Mouse (Mus musculus) MEL (cell line): Measurements from ENCODE around the gene Sun2. TPM values are rescaled to one million over a fixed set of nuclear protein-coding genes. Genes with fewer than 3 reads are reported as not detected.

ENCODE experiments used
- DNase-seq: peaks from one replicate; pipeline ENCODE4 v3.0.0; 2011; ENCODE audit warnings: low read depth, low spot score
- H3K27ac ChIP-seq: 2 replicates; pipeline ENCODE4 v1.5.1; 2012; ENCODE audit warnings: low read depth, mild to moderate bottlenecking, control low read depth, low read length, moderate library complexity; ENCODE audit not compliant: control insufficient read depth
- H3K27me3 ChIP-seq, 2 experiments: fragments of 150-350 bp in 1 of 2; sonication (generic) in 1 of 2; 2 replicates each; pipeline ENCODE4 v1.6.1; 2012; ENCODE audit warnings: low read length in 2 of 2, mild to moderate bottlenecking in 2 of 2, improper control_type of control experiment in 1 of 2, moderate library complexity in 1 of 2; ENCODE audit not compliant: insufficient read depth in 2 of 2, control insufficient read depth in 1 of 2
- H3K36me3 ChIP-seq, 2 experiments: 2 replicates each; pipeline ENCODE4 v1.6.1; 2012 to 2014; ENCODE audit warnings: low read length in 2 of 2, improper control_type of control experiment in 1 of 2, inconsistent platforms in 1 of 2, mild to moderate bottlenecking in 1 of 2; ENCODE audit not compliant: insufficient read depth in 2 of 2, control insufficient read depth in 1 of 2
- H3K4me1 ChIP-seq, 2 experiments: fragments of 150-350 bp in 1 of 2; sonication (generic) in 1 of 2; 2 replicates each; pipeline ENCODE4 v1.6.1; 2012; ENCODE audit warnings: low read length in 2 of 2, improper control_type of control experiment in 1 of 2, mild to moderate bottlenecking in 1 of 2; ENCODE audit not compliant: insufficient read depth in 2 of 2, control insufficient read depth in 1 of 2
- H3K4me3 ChIP-seq, 2 experiments: fragments of 150-350 bp in 1 of 2; sonication (generic) in 1 of 2; 2 replicates each; pipeline ENCODE4 v1.5.1; 2012; ENCODE audit warnings: low read depth in 2 of 2, low read length in 2 of 2, mild to moderate bottlenecking in 2 of 2, moderate library complexity in 2 of 2, control low read depth in 1 of 2, improper control_type of control experiment in 1 of 2; ENCODE audit not compliant: control insufficient read depth in 1 of 2, insufficient read depth in 1 of 2
- H3K79me2 ChIP-seq: 2 replicates; pipeline ENCODE4 v1.6.1; 2012; ENCODE audit warnings: mild to moderate bottlenecking, low read length, moderate library complexity; ENCODE audit not compliant: control insufficient read depth, poor library complexity, insufficient read depth
- H3K9ac ChIP-seq: 2 replicates; pipeline ENCODE4 v1.6.1; 2012; ENCODE audit warnings: low read depth, mild to moderate bottlenecking, control low read depth, low read length, moderate library complexity; ENCODE audit not compliant: control insufficient read depth, poor library complexity, severe bottlenecking
- H3K9me3 ChIP-seq: fragments of 150-350 bp; sonication (generic); replicated peaks from 2 replicates; pipeline ENCODE4 v1.6.1; 2012; ENCODE audit warnings: mild to moderate bottlenecking, low read length, improper control_type of control experiment, moderate library complexity; ENCODE audit not compliant: insufficient read depth
- BHLHE40 ChIP-seq: IDR thresholded peaks from 2 replicates; pipeline ENCODE4 v1.6.1; 2012; ENCODE audit warnings: low read depth, mild to moderate bottlenecking, inconsistent platforms, low read length, improper control_type of control experiment, borderline replicate concordance
- CTCF ChIP-seq, 3 experiments: IDR thresholded peaks in 2 of 3; conservative IDR thresholded peaks in 1 of 3; 2 replicates each; pipeline ENCODE4 v1.5.1; 2011 to 2012; ENCODE audit warnings: low read length in 3 of 3, low read depth in 2 of 3, mild to moderate bottlenecking in 2 of 3, improper control_type of control experiment in 1 of 3, inconsistent platforms in 1 of 3, mixed read lengths in 1 of 3, moderate library complexity in 1 of 3; ENCODE audit not compliant: control insufficient read depth in 1 of 3, insufficient read depth in 1 of 3, poor library complexity in 1 of 3, severe bottlenecking in 1 of 3
- ELF1 ChIP-seq: IDR thresholded peaks from 2 replicates; pipeline ENCODE4 v1.6.1; 2014; ENCODE audit warnings: low read depth, mild to moderate bottlenecking, inconsistent platforms, low read length, improper control_type of control experiment, moderate library complexity
- EP300 ChIP-seq, 2 experiments: IDR thresholded peaks; 2 replicates each; pipeline ENCODE4 v1.6.1; 2011; ENCODE audit warnings: improper control_type of control experiment in 2 of 2, low read length in 2 of 2, low read depth in 1 of 2, mild to moderate bottlenecking in 1 of 2
- ETS1 ChIP-seq: IDR thresholded peaks from 2 replicates; pipeline ENCODE4 v1.6.1; 2012; ENCODE audit warnings: low read depth, mild to moderate bottlenecking, inconsistent platforms, low read length, improper control_type of control experiment, moderate library complexity
- GABPA ChIP-seq: IDR thresholded peaks from 2 replicates; pipeline ENCODE4 v1.6.1; 2012; ENCODE audit warnings: low read depth, mild to moderate bottlenecking, inconsistent platforms, low read length, improper control_type of control experiment, moderate library complexity
- GATA1 ChIP-seq: IDR thresholded peaks from 2 replicates; pipeline ENCODE4 v1.6.1; 2011; ENCODE audit warnings: low read depth, low read length, improper control_type of control experiment
- JUND ChIP-seq: IDR thresholded peaks from 2 replicates; pipeline ENCODE4 v1.6.1; 2011; ENCODE audit warnings: low read depth, mild to moderate bottlenecking, improper control_type of control experiment, low read length
- MAFK ChIP-seq: IDR thresholded peaks from 2 replicates; pipeline ENCODE4 v1.6.1; 2011; ENCODE audit warnings: low read depth, mild to moderate bottlenecking, low read length, improper control_type of control experiment, borderline replicate concordance
- MYC ChIP-seq: IDR thresholded peaks from 2 replicates; pipeline ENCODE4 v1.6.1; 2011; ENCODE audit warnings: low read depth, mild to moderate bottlenecking, low read length, improper control_type of control experiment, moderate library complexity
- NELFE ChIP-seq: IDR thresholded peaks from 2 replicates; pipeline ENCODE4 v1.6.1; 2011; ENCODE audit warnings: low read depth, low read length, improper control_type of control experiment
- POLR2A ChIP-seq, 2 experiments: IDR thresholded peaks; 2 replicates each; pipeline ENCODE4 v1.6.1; 2011 to 2012; ENCODE audit warnings: low read length in 2 of 2, mild to moderate bottlenecking in 2 of 2, control low read depth in 1 of 2, improper control_type of control experiment in 1 of 2, low read depth in 1 of 2, moderate library complexity in 1 of 2; ENCODE audit not compliant: control insufficient read depth in 1 of 2, insufficient read depth in 1 of 2, poor library complexity in 1 of 2
- SMC3 ChIP-seq: IDR thresholded peaks from 2 replicates; pipeline ENCODE4 v1.6.1; 2011; ENCODE audit warnings: low read depth, low read length, improper control_type of control experiment
- TCF12 ChIP-seq: IDR thresholded peaks from 2 replicates; pipeline ENCODE4 v1.6.1; 2014; ENCODE audit warnings: low read depth, mild to moderate bottlenecking, inconsistent platforms, low read length, improper control_type of control experiment, moderate library complexity
- USF2 ChIP-seq, 2 experiments: IDR thresholded peaks; 2 replicates each; pipeline ENCODE4 v1.6.1; 2011 to 2012; ENCODE audit warnings: improper control_type of control experiment in 2 of 2, low read length in 2 of 2, borderline replicate concordance in 1 of 2, inconsistent platforms in 1 of 2, low read depth in 1 of 2, mild to moderate bottlenecking in 1 of 2; ENCODE audit not compliant: insufficient read depth in 1 of 2
- ZC3H11A ChIP-seq: IDR thresholded peaks from 2 replicates; pipeline ENCODE4 v1.6.1; 2012; ENCODE audit warnings: low read depth, mild to moderate bottlenecking, inconsistent platforms, low read length, improper control_type of control experiment
- ZMIZ1 ChIP-seq: IDR thresholded peaks from 2 replicates; pipeline ENCODE4 v1.6.1; 2012; ENCODE audit warnings: low read depth, mild to moderate bottlenecking, inconsistent platforms, low read length, improper control_type of control experiment, moderate library complexity
- ZNF384 ChIP-seq: IDR thresholded peaks from 2 replicates; pipeline ENCODE4 v1.6.1; 2012; ENCODE audit warnings: low read depth, mild to moderate bottlenecking, inconsistent platforms, low read length, improper control_type of control experiment
- polyA plus RNA-seq, 2 experiments: library from polyadenylated mRNA; stranded (reverse) in 1 of 2; unstranded in 1 of 2; fragments of >175 nt in 1 of 2; fragments of >200 nt in 1 of 2; gene quantifications; 2 replicates each; pipeline versions ENCODE4 v1.2.1 to v1.2.4; 2012; ENCODE audit warnings: low replicate concordance in 2 of 2, low read depth in 1 of 2; ENCODE audit not compliant: insufficient read length in 2 of 2, insufficient read depth in 1 of 2, missing spikeins in 1 of 2
- total RNA-seq: library from RNA; depleted of rRNA; stranded (reverse); fragments of 300-350 nt; gene quantifications from 2 replicates; pipeline ENCODE4 v1.2.3, GENCODE M21; 2012

The Sun2 gene
- total and polyA plus RNA-seq, 3 experiments: 4.3 to 10.6 TPM; not detected in 1

DNA sequence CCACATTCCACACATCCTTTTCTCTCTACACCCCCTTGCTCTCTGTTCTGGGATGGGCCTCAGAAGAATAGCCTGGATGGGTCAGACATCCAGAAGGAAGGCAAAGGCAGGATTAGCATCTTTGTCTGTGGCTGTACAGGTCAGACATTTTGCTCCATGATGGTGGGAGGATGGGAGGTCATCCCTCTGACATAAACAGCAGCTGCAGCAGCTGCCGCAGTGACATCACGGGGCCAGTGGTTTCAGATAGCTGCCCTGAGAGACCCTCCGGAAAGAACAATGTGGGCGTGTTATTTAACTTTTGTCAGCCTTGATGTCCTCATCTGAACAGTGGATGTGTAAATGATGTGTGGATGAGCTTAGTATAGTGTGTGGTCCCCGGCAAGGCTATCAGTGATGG, 3.5 kb upstream of the Sun2 start:
- peaks cover 0 to 9% of the 10 kb centered on the region in 2 experiments; a peak in 2 of 4 replicates for H3K36me3 ChIP-seq
- no peaks in the 10 kb centered on the region for H3K9me3 ChIP-seq
- no peak for DNase-seq
- H3K27me3 ChIP-seq: no peaks in the 10 kb centered on the region
- no peak overlapping the region for H3K27ac ChIP-seq
- H3K4me1 ChIP-seq: peaks cover 0 to 11% of the 10 kb centered on the region in 2 experiments; a peak in 2 of 4 replicates
- H3K79me2 ChIP-seq: no peaks in the 10 kb centered on the region; the same call in 1 of the 2 replicates
- TF ChIP-seq MAFK: no peak
- no peak for TF ChIP-seq BHLHE40
- TF ChIP-seq CTCF (IDR thresholded peaks at IDR 0.05 in 2 of 3, conservative IDR thresholded peaks at IDR 0.05 in 1 of 3; ENCODE audit: control insufficient read depth in 1 of 3, insufficient read depth in 1 of 3, low read depth in 2 of 3, low read length in 3 of 3, poor library complexity in 1 of 3, severe bottlenecking in 1 of 3): no peak
- no peak for TF ChIP-seq USF2 (IDR thresholded peaks at IDR 0.05; ENCODE audit: borderline replicate concordance in 1 of 2, insufficient read depth in 1 of 2, low read depth in 1 of 2, low read length in 2 of 2)
- no peak for TF ChIP-seq ZNF384
- TF ChIP-seq MYC: no peak
- TF ChIP-seq POLR2A (IDR thresholded peaks at IDR 0.05; ENCODE audit: control insufficient read depth in 1 of 2, insufficient read depth in 1 of 2, low read depth in 1 of 2, low read length in 2 of 2, poor library complexity in 1 of 2): no peak
- TF ChIP-seq SMC3: no peak
- no peak for TF ChIP-seq JUND
- TF ChIP-seq EP300 (IDR thresholded peaks at IDR 0.05; ENCODE audit: low read depth in 1 of 2, low read length in 2 of 2): no peak
- TF ChIP-seq TCF12: no peak
- TF ChIP-seq ETS1: no peak
- no peak for TF ChIP-seq ELF1
- TF ChIP-seq GABPA: no peak
- TF ChIP-seq ZMIZ1: no peak
- TF ChIP-seq GATA1: no peak
- no peak for TF ChIP-seq ZC3H11A
- H3K4me3 ChIP-seq: no peak overlapping the region
- H3K9ac ChIP-seq: no peak overlapping the region

DNA sequence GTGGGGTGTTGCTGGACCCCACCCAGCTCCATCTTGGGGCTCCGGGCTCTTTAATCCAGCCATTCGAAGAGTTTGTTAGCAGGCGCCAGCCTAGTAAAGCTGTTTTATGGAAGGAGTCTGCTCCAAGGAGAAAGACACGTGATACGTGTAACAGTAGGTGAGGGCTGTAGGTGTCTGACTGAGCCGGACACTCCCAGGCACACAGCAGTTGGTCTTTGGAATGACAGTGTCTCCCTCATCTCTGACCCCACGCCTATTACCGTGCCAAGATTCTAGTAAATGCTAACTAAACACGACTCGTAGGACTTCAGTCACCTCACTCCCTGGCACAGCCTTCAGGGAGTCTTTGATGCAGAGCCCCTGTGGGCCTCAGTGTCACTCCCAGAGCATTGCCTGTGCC, 3.0 kb upstream of the Sun2 start:
- no peak for TF ChIP-seq NELFE
- peaks cover 0 to 11% of the 10 kb centered on the region in 2 experiments; a peak in 2 of 4 replicates for H3K36me3 ChIP-seq
- H3K9ac ChIP-seq: no peak overlapping the region
- DNase-seq: no peak
- H3K27ac ChIP-seq: no peak overlapping the region
- no peak overlapping the region for H3K4me3 ChIP-seq
- H3K27me3 ChIP-seq: no peaks in the 10 kb centered on the region
- no peaks in the 10 kb centered on the region; the same call in 1 of the 2 replicates for H3K79me2 ChIP-seq
- H3K4me1 ChIP-seq: peaks cover 0 to 16% of the 10 kb centered on the region in 2 experiments; a peak in 2 of 4 replicates
- H3K9me3 ChIP-seq: no peaks in the 10 kb centered on the region
